Mouse (Mus musculus) heart, adult 2 months (tissue): ENCODE measurements at regions not wholly inside any gene's neighbourhood (a gene's known extent, or its start where the extent isn't known, plus 50 kb on each side); places are given as distances from the start of the nearest gene placed in this dataset.

ENCODE experiments used
- CTCF ChIP-seq: fragments of 200-600 bp; IDR thresholded peaks from 2 replicates; pipeline ENCODE4 v1.8.1; 2022; ENCODE audit warnings: antibody characterized with exemption, mild to moderate bottlenecking, moderate library complexity
- EP300 ChIP-seq: fragments of 200-500 bp; IDR thresholded peaks from 2 replicates; pipeline ENCODE4 v1.6.1; 2011; ENCODE audit warnings: low read depth, low read length, control low read depth; ENCODE audit not compliant: insufficient read depth
- POLR2A ChIP-seq: fragments of 200-500 bp; IDR thresholded peaks from 2 replicates; pipeline ENCODE4 v1.6.1; 2011; ENCODE audit warnings: mild to moderate bottlenecking, low read depth, low read length, control low read depth; ENCODE audit not compliant: insufficient read depth

DNA sequence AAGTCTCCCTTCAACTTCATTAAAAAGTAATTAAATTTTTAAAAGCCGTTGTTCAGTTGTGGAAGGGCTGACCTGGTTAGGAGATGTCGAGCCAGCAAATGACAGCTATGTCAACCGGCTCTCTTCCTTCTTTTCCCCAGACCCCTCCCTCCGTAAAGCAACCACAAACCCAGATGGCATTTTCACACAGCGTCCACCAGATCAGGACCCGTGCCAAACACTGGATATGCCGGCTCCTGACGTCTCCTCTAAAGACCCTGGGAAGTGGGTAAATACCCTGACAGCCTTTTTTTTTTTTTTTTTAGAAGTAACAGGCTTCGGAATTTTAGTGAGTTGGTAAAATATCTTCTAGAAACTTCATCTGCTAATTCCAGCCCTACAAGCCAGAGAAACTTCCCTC, 116.3 kb downstream of the Katnal1 start:
- TF ChIP-seq EP300 (no peak), CTCF (no peak), POLR2A (no peak)
